In genomic region chr10:108172817-108173563, GRCm38 (mm10) we compare ENCODE assay signal across 15 mouse cellular contexts. TPM values are rescaled to one million over a fixed set of nuclear protein-coding genes. Genes with fewer than 3 reads are reported as not detected.
DNase-seq lines count a peak whose midpoint lies in the region; ATAC-seq and TF ChIP-seq lines count a peak whose summit lies in the region.
"Had no signal": no experiment of that assay in that cellular context is flagged by ENCODE, and none has a peak within 500 bp of the region (broad histone marks: within the 10 kb centered on the region; RNA-seq: fewer than 3 reads in every experiment).

No protein-coding gene starts in this region.

- no peak for TF ChIP-seq EP300 in heart, postnatal 0 days (IDR thresholded peaks at IDR 0.05; ENCODE audit: low read depth)

- TF ChIP-seq POLR2A in myocyte (IDR thresholded peaks at IDR 0.05; ENCODE audit: insufficient read length, low read depth): no peak

- H3ac ChIP-seq in myocyte (ENCODE audit: control insufficient read depth, insufficient read length): no peak overlapping the region

- peaks cover 96% of the 10 kb centered on the region for H3K79me2 ChIP-seq in myocyte (ENCODE audit: control insufficient read depth, insufficient read depth)

- H3K4me2 ChIP-seq in heart, postnatal 0 days (ENCODE audit: low read depth, low read length): peak overlapping the region; percentile 32
- peak overlapping the region; percentile 79 for H3K4me2 ChIP-seq in myocyte (ENCODE audit: low read depth)
- H3K4me2 ChIP-seq: forebrain, embryonic 12.5 days; hindbrain, embryonic 12.5 days had no signal

- no peak for TF ChIP-seq CTCF in heart, postnatal 0 days (IDR thresholded peaks at IDR 0.05; ENCODE audit: low read depth)

- H3K9me3 ChIP-seq in megakaryocyte, embryonic 14.5 days: no peaks in the 10 kb centered on the region
- H3K9me3 ChIP-seq in heart, postnatal 0 days (replicated peaks; ENCODE audit: control insufficient read depth, low read length): no peaks in the 10 kb centered on the region
- H3K9me3 ChIP-seq: forebrain, embryonic 12.5 days; hindbrain, embryonic 12.5 days had no signal

- 0 out of 2 replicates have a peak overlapping the region, but pooled peaks have one; percentile 10 for H3K9ac ChIP-seq in heart, postnatal 0 days (replicated peaks; ENCODE audit: low read depth, low read length)
- H3K9ac ChIP-seq: forebrain, embryonic 12.5 days; hindbrain, embryonic 12.5 days had no signal

- peak overlapping the region; percentile 84 for H3K27ac ChIP-seq in heart, postnatal 0 days (ENCODE audit: low read depth)
- H3K27ac ChIP-seq: forebrain, embryonic 12.5 days; hindbrain, embryonic 12.5 days; kidney, postnatal 0 days had no signal

- peak overlapping the region; percentile 26 for H3K4me3 ChIP-seq in megakaryocyte, embryonic 14.5 days (replicated peaks)
- H3K4me3 ChIP-seq in heart, postnatal 0 days (ENCODE audit: low read depth, low read length): no peak overlapping the region
- no peak overlapping the region for H3K4me3 ChIP-seq in myocyte
- H3K4me3 ChIP-seq: forebrain, embryonic 12.5 days; hindbrain, embryonic 12.5 days had no signal

- H3K27me3 ChIP-seq in megakaryocyte, embryonic 14.5 days (replicated peaks): no peaks in the 10 kb centered on the region
- H3K27me3 ChIP-seq in heart, postnatal 0 days (ENCODE audit: control insufficient read depth, insufficient read depth, low read length): no peaks in the 10 kb centered on the region
- no peaks in the 10 kb centered on the region for H3K27me3 ChIP-seq in myocyte (ENCODE audit: control insufficient read depth, insufficient read depth, insufficient read length)
- H3K27me3 ChIP-seq: forebrain, embryonic 12.5 days; hindbrain, embryonic 12.5 days had no signal

- peaks cover 87% of the 10 kb centered on the region for H3K4me1 ChIP-seq in megakaryocyte, embryonic 14.5 days
- peaks cover 37% of the 10 kb centered on the region for H3K4me1 ChIP-seq in heart, postnatal 0 days (ENCODE audit: control insufficient read depth, insufficient read depth)

- WGBS in heart, postnatal 0 days: 22% methylated on average over 6 of the region's 6 CpGs

- no peak for ATAC-seq in megakaryocyte, adult 5-6 weeks (ENCODE audit: poor library complexity, severe bottlenecking)
- ATAC-seq in heart, postnatal 0 days (ENCODE audit: insufficient read depth, low read depth): peak; percentile 65
- ATAC-seq in cerebellum, adult (ENCODE audit: insufficient number of reproducible peaks, low FRiP score, low TSS enrichment): no peak

- DNase-seq in adrenal gland, adult 2 months: peak; percentile 55
- no peak for DNase-seq in adrenal gland, postnatal 10 days
- no peak for DNase-seq in heart, postnatal 0 days (ENCODE audit: low spot score)
- DNase-seq in ovary, postnatal 36 days (ENCODE audit: low spot score): no peak
- DNase-seq: B cell, adult 2 months; cerebellum, postnatal 10 days; lung, postnatal 10 days; right cerebral cortex, postnatal 25 days had no signal

- H3K36me3 ChIP-seq in megakaryocyte, embryonic 14.5 days (replicated peaks; ENCODE audit: low read length): peaks cover 34% of the 10 kb centered on the region
- H3K36me3 ChIP-seq in heart, postnatal 0 days (replicated peaks; ENCODE audit: control insufficient read depth, insufficient read depth, low read length): no peaks in the 10 kb centered on the region
- no peaks in the 10 kb centered on the region for H3K36me3 ChIP-seq in myocyte (ENCODE audit: control insufficient read depth, insufficient read depth)
- H3K36me3 ChIP-seq: forebrain, embryonic 12.5 days; hindbrain, embryonic 12.5 days had no signal

TF ChIP-seq in myocyte, 11 proteins besides CTCF, POLR2A, EP300 and RAD21:
- TF ChIP-seq TCF3 (IDR thresholded peaks at IDR 0.05; ENCODE audit: insufficient read length, low read depth): no peak
- no peak for TF ChIP-seq USF1 (IDR thresholded peaks at IDR 0.05; ENCODE audit: low read depth)
- peak in 1 of 3 experiments; percentile 23 for TF ChIP-seq MYOG (IDR thresholded peaks at IDR 0.05; ENCODE audit: control insufficient read depth in 1 of 3, insufficient read depth in 1 of 3, insufficient read length in 2 of 3, low read depth in 2 of 3)
- peak in 1 of 3 experiments; percentile 33 for TF ChIP-seq MYOD1 (IDR thresholded peaks at IDR 0.05; ENCODE audit: control insufficient read depth in 1 of 3, insufficient read length in 2 of 3, low read depth in 2 of 3)
- no peak for TF ChIP-seq CEBPB (IDR thresholded peaks at IDR 0.05; ENCODE audit: insufficient read depth, poor library complexity, severe bottlenecking)
- no peak for TF ChIP-seq MAX (IDR thresholded peaks at IDR 0.05; ENCODE audit: low read depth)
- peak; percentile 9 for TF ChIP-seq TCF12 (IDR thresholded peaks at IDR 0.05; ENCODE audit: insufficient read depth, poor library complexity, severe bottlenecking)

RNA-seq across cellular contexts. Expression of gene Ppp1r12a, which starts 11.0 kb away (rescaled TPM):
- total RNA-seq in adrenal gland, adult 2 months (2021): 100 to 1,000 TPM in 1 of 2 experiments, 10 to 100 TPM in 1; 84.0 to 110 TPM
- polyA plus RNA-seq in adrenal gland, adult 2 months (2012; rRNA removed): 6.7 and 8.5 TPM in 2 replicates
- 10 to 100 TPM; 83.4 to 92.2 TPM for total RNA-seq in adrenal gland, postnatal 10 days (2021)
- 4.5 and 13.8 TPM in 2 replicates for polyA plus RNA-seq in megakaryocyte, embryonic 14.5 days (2012; ENCODE audit: insufficient read depth, low replicate concordance)
- total RNA-seq in megakaryocyte, adult 5-6 weeks (2015): 125 and 149 TPM in 2 replicates
- 244 and 262 TPM in 2 replicates for total RNA-seq in megakaryocyte, adult 5-6 weeks (2017)
- 87.8 and 92.5 TPM in 2 replicates for total RNA-seq in heart, postnatal 0 days (2014; rRNA removed; ENCODE audit: low replicate concordance)
- polyA plus RNA-seq in heart, postnatal 0 days (2015; fragmentation: Nextera tagmentation; extraction: Ambion mirVana): 68.0 and 78.1 TPM in 2 replicates
- 18.5 TPM for polyA plus RNA-seq in myocyte (2012; fragmentation: generic; extraction: Trizol)
